ENCODE assay signal across 8 mouse cellular contexts in the genomic region with DNA sequence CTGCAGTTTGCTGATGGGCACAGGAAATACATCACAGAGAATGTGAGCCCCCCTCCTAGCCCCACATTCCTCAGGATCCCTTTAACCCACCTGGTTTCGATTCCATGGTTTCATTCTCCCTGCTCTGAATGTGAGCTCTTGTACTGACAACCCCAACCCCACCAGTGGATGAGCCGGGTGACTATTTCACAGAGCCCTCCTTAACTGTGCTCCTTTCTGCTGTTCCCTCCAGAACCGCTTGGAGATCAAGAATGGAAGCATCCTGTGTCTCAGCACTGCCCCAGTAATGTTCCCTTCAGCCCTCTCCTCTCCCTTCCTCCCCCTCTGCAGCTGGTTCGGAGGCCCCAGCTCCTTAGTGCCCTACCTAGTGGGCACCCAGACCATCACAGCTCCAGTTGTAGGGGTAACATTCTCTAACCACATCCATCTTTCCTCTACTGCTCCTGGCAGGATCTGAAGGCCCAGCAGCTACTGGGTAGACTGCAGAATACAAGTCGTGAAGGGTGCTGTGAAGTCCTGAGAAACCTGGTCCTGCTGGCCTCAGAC. TPM values are rescaled to one million over a fixed set of nuclear protein-coding genes. Genes with fewer than 3 reads are reported as not detected.
A peak's percentile ranks its signal among the peaks of the same experiment; 100 is the strongest.
DNase-seq lines count a peak whose midpoint lies in the region; ATAC-seq lines count a peak whose summit lies in the region.

No protein-coding gene starts in this region.

- peak overlapping the region; percentile 66 for H3K4me2 ChIP-seq in liver, embryonic 11.5 days

- peaks cover 47% of the 10 kb centered on the region for H3K36me3 ChIP-seq in liver, embryonic 11.5 days (ENCODE audit: control insufficient read depth, insufficient read depth, low read length)

- WGBS in liver, embryonic 11.5 days, result 74% methylated on average over 5 of the region's 5 CpGs

- no peak overlapping the region; the same call in 1 of the 2 replicates for H3K9ac ChIP-seq in liver, embryonic 11.5 days (ENCODE audit: low read depth, low read length)

- peak; percentile 45 for ATAC-seq in frontal cortex, adult (ENCODE audit: low TSS enrichment)
- no peak for ATAC-seq in liver, embryonic 11.5 days (replicated peaks; ENCODE audit: low FRiP score)
- no peak for ATAC-seq in megakaryocyte progenitor cell, adult 5-6 weeks (replicated peaks; ENCODE audit: poor library complexity)

- no peak for DNase-seq in frontal cortex, adult 2 months (ENCODE audit: extremely low spot score in 1 of 2, low spot score in 1 of 2)
- DNase-seq in thymus, postnatal 0 days (ENCODE audit: low spot score), result peak; percentile 45
- no peak for DNase-seq in thymus, postnatal 14 days
- no peak for DNase-seq in liver, embryonic 11.5 days (ENCODE audit: low spot score)
- no peak for DNase-seq in adrenal gland, postnatal 4 days (ENCODE audit: low spot score in 2 of 2)
- no peak for DNase-seq in retina, embryonic 14.5 days (ENCODE audit: low spot score)

- H3K27ac ChIP-seq in liver, embryonic 11.5 days (ENCODE audit: low read depth, low read length), result peak overlapping the region; percentile 26; the same call in 1 of the 2 replicates

- no peaks in the 10 kb centered on the region for H3K27me3 ChIP-seq in liver, embryonic 11.5 days (replicated peaks; ENCODE audit: control insufficient read depth, insufficient read depth, low read length)

- peaks cover 35% of the 10 kb centered on the region for H3K4me1 ChIP-seq in liver, embryonic 11.5 days (replicated peaks; ENCODE audit: control insufficient read depth, insufficient read depth, low read length)

- no peaks in the 10 kb centered on the region for H3K9me3 ChIP-seq in liver, embryonic 11.5 days (ENCODE audit: control insufficient read depth, low read length)

- peak overlapping the region; percentile 37 for H3K4me3 ChIP-seq in liver, embryonic 11.5 days (ENCODE audit: low read depth, low read length)

RNA-seq across cellular contexts. Expression of a gene that starts 0.8 kb away (rescaled TPM):
- polyA plus RNA-seq in frontal cortex, adult 2 months (2012; rRNA removed), result 2.4 and 2.6 TPM in 2 replicates
- polyA plus RNA-seq in thymus, postnatal 0 days (2015; fragmentation: Nextera tagmentation; extraction: Ambion mirVana), result 9.3 and 9.4 TPM in 2 replicates
- 2.6 and 3.0 TPM in 2 replicates for polyA plus RNA-seq in liver, embryonic 11.5 days (2014; fragmentation: Nextera tagmentation; extraction: Ambion mirVana)
- 10 to 100 TPM in 1 of 2 experiments, 1 to 10 TPM in 1; 9.2 to 13.6 TPM for total RNA-seq in adrenal gland, postnatal 4 days (2021)
- 0.49 and 0.71 TPM in 2 replicates for total RNA-seq in megakaryocyte progenitor cell, adult 5-6 weeks (2015)
- total RNA-seq in megakaryocyte progenitor cell, adult 5-6 weeks (2017), result 0.33 and 0.88 TPM in 2 replicates

RNA-seq across cellular contexts. Expression of a gene that starts 8.8 kb away (rescaled TPM):
- 59.9 and 67.7 TPM in 2 replicates for polyA plus RNA-seq in frontal cortex, adult 2 months (2012; rRNA removed)
- 81.7 and 103 TPM in 2 replicates for polyA plus RNA-seq in thymus, postnatal 0 days (2015; fragmentation: Nextera tagmentation; extraction: Ambion mirVana)
- polyA plus RNA-seq in liver, embryonic 11.5 days (2014; fragmentation: Nextera tagmentation; extraction: Ambion mirVana), result 266 and 301 TPM in 2 replicates
- total RNA-seq in adrenal gland, postnatal 4 days (2021), result 10 to 100 TPM; 50.5 to 55.7 TPM
- total RNA-seq in megakaryocyte progenitor cell, adult 5-6 weeks (2015), result 121 and 126 TPM in 2 replicates
- 47.0 and 53.6 TPM in 2 replicates for total RNA-seq in megakaryocyte progenitor cell, adult 5-6 weeks (2017)

RNA-seq across cellular contexts. Expression of a gene that starts 10.3 kb away (rescaled TPM):
- polyA plus RNA-seq in frontal cortex, adult 2 months (2012; rRNA removed), result 2.2 and 2.4 TPM in 2 replicates
- 4.0 and 5.1 TPM in 2 replicates for polyA plus RNA-seq in thymus, postnatal 0 days (2015; fragmentation: Nextera tagmentation; extraction: Ambion mirVana)
- 13.7 and 19.6 TPM in 2 replicates for polyA plus RNA-seq in liver, embryonic 11.5 days (2014; fragmentation: Nextera tagmentation; extraction: Ambion mirVana)
- total RNA-seq in adrenal gland, postnatal 4 days (2021), result 10 to 100 TPM; 25.7 to 30.9 TPM
- 0.52 and 0.61 TPM in 2 replicates for total RNA-seq in megakaryocyte progenitor cell, adult 5-6 weeks (2015)
- total RNA-seq in megakaryocyte progenitor cell, adult 5-6 weeks (2017), result 0.20 and 1.6 TPM in 2 replicates

RNA-seq across cellular contexts. Expression of a gene that starts 16.6 kb away (rescaled TPM):
- polyA plus RNA-seq in frontal cortex, adult 2 months (2012; rRNA removed), result 33.3 and 33.4 TPM in 2 replicates
- 3.2 and 4.2 TPM in 2 replicates for polyA plus RNA-seq in thymus, postnatal 0 days (2015; fragmentation: Nextera tagmentation; extraction: Ambion mirVana)
- 4.7 and 5.1 TPM in 2 replicates for polyA plus RNA-seq in liver, embryonic 11.5 days (2014; fragmentation: Nextera tagmentation; extraction: Ambion mirVana)
- total RNA-seq in adrenal gland, postnatal 4 days (2021), result 10 to 100 TPM in 1 of 2 experiments, 1 to 10 TPM in 1; 9.1 to 10.4 TPM
- total RNA-seq in megakaryocyte progenitor cell, adult 5-6 weeks (2015), result 2.1 and 4.2 TPM in 2 replicates
- 1.5 and 1.8 TPM in 2 replicates for total RNA-seq in megakaryocyte progenitor cell, adult 5-6 weeks (2017)

RNA-seq across cellular contexts. Expression of a gene that starts 19.9 kb away (rescaled TPM):
- 3.5 and 4.8 TPM in 2 replicates for polyA plus RNA-seq in frontal cortex, adult 2 months (2012; rRNA removed)
- 2.1 and 4.3 TPM in 2 replicates for polyA plus RNA-seq in thymus, postnatal 0 days (2015; fragmentation: Nextera tagmentation; extraction: Ambion mirVana)
- polyA plus RNA-seq in liver, embryonic 11.5 days (2014; fragmentation: Nextera tagmentation; extraction: Ambion mirVana), result 5.7 and 6.2 TPM in 2 replicates
- 10 to 100 TPM; 14.3 to 16.3 TPM for total RNA-seq in adrenal gland, postnatal 4 days (2021)
- total RNA-seq in megakaryocyte progenitor cell, adult 5-6 weeks (2015), result 1.2 and 2.0 TPM in 2 replicates
- 1.3 and 2.9 TPM in 2 replicates for total RNA-seq in megakaryocyte progenitor cell, adult 5-6 weeks (2017)
